Mouse (Mus musculus): ENCODE results near the gene Med18.
"Not testable (repeated sequence)": the region's sequence is repeated elsewhere in the genome, so short reads cannot be mapped to it uniquely, and the experiment has no call there.

The Med18 gene

GRCm38 (mm10) chr4:132482104-132482503 is 18.4 kb upstream of the Med18 start:
- DNase-seq (ENCODE audit: low read depth, low spot score), result not testable (repeated sequence)

DNA sequence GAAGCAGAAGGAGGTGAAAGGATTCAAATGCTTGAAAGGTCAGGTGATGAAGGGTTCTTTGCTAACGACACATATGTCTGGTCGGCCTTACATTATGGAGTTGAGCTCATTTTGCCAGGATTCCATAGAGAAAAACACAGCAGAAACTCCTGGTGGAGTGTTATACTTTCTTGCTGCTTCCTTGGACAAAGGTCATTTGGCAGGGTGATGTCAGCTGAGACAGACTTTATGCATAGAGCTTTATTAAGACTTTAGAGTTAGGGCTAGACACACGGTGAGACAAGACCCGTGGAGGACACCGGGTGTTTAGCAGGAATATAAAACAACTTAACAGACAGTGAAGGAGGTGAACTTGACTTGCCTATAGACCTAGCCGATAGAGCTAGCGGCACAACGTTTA is 14.1 kb upstream of the Med18 start:
- no peak for DNase-seq (ENCODE audit: low read depth, low spot score)

DNA sequence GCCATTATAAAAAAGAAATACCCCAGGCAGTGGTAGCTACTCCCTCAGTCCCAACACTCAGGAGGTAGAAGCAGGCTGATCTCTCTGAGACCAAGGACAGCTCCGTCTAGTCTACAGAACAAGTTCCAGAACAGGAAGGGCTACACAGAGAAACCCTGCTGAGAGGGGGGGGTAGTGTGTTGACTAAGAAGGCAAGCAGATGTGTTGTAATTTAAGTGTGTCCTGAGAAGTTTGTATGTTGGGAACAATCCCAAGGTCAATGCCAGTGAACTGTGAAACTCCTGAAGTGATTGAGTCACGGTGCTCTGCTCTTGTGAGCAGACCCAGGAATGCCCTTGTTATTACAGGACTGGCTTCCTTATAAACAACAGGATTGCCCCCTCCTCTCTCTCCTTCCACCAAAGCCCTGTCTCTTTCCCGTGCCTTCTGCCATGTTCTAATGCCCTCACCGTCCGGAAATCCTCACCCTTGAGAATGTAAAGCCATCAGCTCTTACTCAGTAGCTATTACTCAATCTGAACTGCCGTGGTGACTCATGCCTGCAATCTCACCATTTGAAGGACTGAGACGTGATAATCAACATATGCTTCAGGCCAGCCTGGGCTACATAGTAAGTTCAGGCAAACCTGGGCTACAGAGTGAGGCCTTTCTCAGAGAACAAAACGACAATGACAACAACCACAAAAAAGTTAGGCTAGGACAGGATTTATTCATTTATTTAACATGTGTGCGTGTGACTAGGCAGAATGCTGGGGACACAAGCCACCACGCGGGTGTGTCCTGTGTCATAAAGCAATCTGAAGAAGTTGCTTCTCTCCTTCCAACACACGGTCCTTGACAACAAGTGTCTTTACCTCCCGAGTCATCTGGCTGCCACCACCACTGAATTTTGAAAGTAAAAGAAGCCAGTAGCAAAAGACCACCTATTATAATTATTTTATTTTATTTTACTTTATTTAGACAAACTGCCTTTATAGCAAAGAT is 12.5 kb upstream of the Med18 start:
- DNase-seq (ENCODE audit: low read depth, low spot score), result no peak

GRCm38 (mm10) chr4:132474631-132475030 is 10.9 kb upstream of the Med18 start:
- no peak for DNase-seq (ENCODE audit: low read depth, low spot score)

DNA sequence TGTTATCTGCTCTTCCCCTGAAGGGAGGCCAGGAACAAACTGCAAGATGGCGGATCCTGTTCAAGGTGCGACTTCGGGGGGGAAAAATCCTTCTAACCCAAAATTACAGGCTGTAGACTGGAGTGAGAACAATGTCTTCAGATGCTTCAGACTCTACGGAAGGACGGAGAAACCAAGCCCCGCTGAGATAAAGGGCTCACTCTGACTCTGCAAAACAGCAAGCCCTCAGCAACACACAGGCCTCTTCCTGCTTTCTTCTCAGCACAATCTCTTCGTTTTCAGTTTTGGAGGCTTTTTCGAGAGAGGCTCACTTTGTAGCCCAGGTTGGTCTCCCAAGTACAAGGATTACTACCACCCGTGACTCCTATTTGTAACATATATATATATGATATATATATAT is 9.7 kb upstream of the Med18 start:
- no peak for DNase-seq (ENCODE audit: low read depth, low spot score)

DNA sequence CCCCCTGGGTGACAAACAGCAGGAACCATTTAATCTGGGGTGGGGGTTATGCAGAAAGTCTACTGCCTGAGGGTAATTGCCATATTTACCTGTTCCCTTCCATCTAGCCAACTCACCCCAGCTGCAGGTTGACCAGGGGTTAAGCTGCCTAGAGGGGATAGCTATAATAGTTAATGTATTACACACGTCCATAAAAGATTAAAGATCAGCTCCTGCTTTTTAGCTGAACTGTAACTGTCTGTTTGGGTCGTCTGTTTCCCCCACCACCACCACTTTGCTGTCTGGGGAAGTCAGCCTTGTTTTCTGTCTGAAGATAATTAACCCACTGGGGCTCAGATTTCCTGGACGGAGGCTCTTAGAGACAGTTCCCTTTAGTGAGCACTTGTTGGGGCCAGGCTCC is 6.2 kb upstream of the Med18 start:
- no peak for DNase-seq (ENCODE audit: low read depth, low spot score)

GRCm38 (mm10) chr4:132464255-132464613 is 513 bp upstream of the Med18 start:
- DNase-seq (ENCODE audit: low read depth, low spot score), result no peak

GRCm38 (mm10) chr4:132462836-132463235 is 885 bp downstream of the Med18 start:
- DNase-seq (ENCODE audit: low read depth, low spot score), result peak; percentile 16

GRCm38 (mm10) chr4:132460225-132460624 is 3.5 kb downstream of the Med18 start:
- no peak for DNase-seq (ENCODE audit: low read depth, low spot score)

GRCm38 (mm10) chr4:132455561-132455960 is 8.2 kb downstream of the Med18 start:
- no peak for DNase-seq (ENCODE audit: low read depth, low spot score)

DNA sequence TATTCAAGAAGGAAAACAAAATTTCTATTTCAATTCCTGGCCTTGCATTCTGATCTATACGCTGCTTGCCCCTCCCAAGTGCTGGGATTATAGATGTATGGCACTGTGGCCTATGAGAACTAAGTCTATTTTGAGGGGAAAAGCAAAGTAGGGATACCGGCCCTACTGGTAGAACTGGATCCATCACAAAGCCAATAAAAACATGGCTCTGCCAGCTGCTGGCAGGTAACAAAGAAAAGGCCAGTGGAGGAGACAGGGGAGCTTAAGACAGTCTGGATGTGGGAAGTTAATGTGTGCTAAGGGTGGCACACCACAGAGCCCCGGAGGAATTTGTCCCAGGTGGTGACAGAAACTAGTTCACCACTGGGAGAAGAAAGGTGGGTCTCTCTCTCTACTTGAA is 8.6 kb downstream of the Med18 start:
- no peak for DNase-seq (ENCODE audit: low read depth, low spot score)

DNA sequence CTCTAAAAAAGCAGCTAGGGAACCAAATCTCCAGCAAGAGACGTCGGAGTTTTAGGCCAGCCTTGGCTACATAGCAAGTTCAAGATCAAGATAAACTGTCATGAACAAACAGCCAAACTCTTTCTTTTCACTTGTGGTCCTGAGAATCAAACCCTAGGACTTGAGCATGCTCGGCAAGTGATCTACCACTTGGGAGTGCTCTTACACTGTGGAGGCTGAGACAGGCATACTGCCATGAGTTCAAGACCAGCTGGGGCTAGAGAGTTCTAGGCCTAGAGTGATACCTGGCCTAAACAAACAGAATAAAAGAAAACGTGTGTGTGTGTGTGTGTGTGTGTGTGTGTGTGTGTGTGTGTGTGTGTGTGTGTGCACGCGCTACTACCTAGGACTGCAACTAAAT is 9.5 kb downstream of the Med18 start:
- DNase-seq (ENCODE audit: low read depth, low spot score), result no peak

DNA sequence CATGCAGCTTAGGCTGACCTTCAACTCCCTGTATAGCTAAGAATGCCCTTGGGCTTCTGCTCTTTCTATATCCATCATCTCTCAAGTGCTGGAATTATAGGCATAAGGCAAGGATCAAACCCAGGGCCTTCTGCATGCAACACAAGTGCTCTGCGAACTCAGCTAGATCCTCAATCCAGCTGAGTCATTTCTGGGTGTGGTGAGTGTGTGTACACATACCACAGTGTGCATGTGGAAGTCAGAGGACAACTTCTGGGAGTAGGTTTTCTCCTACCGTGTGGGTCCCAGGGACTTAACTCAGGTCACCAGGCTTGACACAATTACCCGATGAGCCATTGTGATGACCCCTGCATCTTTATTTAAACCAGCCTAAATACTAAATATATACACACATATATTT is 13.9 kb downstream of the Med18 start:
- peak; percentile 46 for DNase-seq (ENCODE audit: low read depth, low spot score)

DNA sequence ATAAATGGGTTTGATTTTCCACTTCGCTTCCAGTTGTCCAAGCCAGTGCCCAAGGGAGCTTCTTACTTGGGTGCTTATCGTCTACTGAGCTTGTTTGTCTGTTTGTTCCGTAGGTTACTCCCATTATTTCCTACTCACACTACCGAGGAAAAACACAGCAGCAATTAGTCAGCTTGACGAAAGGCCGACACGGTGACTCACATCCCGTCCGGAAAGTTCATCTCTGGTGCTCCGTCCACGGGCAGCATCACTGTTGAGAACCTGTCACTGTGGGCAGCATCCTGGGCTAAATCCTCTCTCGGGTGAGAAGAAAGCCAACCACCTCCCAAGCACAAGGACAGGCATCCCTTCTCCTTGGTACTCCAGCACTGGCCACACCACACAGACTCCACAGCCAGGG is 17.6 kb downstream of the Med18 start:
- no peak for DNase-seq (ENCODE audit: low read depth, low spot score)

GRCm38 (mm10) chr4:132444516-132444915 is 19.2 kb downstream of the Med18 start:
- DNase-seq (ENCODE audit: low read depth, low spot score), result no peak

- no peak for DNase-seq (ENCODE audit: low read depth, low spot score)
These were observed 25.9 kb downstream of the Med18 start for GRCm38 (mm10) chr4:132437857-132438256.

DNA sequence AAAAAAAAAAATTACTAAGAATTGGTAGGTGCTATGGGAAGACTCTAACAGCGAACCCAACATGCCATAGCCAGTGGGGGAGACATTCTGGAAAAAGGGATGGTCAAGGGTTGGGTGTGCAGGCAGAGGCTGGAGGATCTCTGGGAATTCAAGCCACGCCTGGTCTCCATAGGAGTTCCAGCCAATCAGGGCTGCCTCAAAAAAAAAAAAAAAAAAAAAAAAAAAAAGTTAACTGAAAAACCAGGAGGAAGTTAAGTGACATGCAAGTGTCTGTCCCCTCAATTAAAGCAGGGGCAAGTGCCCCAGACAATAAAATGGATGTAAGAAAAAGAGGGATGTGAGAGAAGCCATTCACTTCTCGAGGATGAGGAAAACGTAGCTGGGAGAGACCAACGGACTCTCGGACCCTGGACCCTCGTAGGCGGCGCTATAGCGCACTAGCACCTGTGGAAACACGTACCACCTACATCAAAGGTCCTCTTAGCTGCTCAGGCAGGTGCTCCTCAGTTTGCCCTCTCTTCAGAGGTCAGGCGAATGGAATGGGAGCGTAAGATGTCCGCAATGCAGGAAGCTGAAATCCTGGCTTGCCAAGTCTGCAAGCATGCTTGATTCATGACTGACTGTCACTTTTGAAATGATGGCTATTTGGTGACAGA is 30.9 kb downstream of the Med18 start:
- DNase-seq (ENCODE audit: low read depth, low spot score), result no peak

DNA sequence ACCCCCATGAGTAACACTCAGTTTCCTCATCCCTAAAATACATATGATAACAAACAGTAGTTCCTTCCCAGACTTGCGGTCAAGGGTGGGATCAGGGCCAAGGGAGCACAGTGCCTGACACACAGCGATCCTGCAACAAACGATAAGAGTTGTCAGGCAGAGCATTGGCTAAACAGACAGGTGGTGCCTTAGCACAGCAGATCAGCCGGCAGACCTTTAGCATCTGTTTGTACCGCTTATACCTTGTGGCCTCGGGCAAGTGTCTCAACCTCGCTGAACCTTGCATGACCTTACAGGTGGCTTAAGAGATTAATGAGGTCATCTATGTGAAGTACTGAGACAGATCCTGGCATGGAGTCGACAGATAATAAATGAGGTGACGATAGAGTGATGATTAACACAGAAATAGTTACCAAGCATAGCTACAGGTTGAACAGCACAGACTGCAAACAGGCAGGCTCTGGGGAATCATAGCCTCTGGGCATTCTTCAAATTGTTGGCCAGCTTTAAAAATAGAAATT is 35.6 kb downstream of the Med18 start:
- peak; percentile 78 for DNase-seq (ENCODE audit: low read depth, low spot score)

DNA sequence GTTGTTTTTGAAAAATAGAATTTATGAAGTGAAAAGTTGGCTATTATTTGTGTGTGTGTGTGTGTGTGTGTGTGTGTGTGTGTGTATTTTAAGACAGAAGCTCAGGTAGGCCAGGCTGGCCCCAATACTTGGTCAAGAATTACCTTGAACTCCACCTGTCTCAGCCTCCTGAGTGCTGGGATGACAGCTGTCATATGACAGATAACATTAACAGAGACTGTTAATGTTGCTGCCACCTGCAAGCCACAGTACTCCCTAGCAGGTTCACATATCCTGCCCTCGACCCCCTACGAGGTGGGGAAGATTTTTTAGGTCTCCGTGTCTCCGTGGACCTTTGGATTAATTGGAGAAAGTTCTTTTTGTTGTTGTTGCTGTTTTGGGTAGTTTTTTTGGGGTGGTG is 36.2 kb downstream of the Med18 start:
- no peak for DNase-seq (ENCODE audit: low read depth, low spot score)

DNA sequence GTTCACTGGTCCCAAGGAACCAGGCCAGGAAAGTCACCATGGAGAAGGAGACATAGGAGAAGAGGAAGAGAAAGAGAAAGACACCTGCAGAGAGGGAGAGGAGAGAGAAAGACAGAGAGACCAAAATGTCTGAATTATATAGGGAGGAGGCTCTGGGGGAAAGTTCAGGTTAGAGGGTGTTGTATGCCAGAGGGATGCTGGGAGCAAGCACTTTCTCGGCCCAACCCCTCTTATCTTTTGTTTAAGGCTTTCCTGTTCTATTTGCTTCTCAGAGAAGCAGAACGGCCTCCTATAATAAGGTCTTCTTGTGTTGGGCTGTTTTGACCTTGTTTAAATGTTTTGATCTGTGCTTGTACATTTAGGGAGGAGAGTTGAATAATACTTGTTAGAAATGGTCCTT is 37.7 kb downstream of the Med18 start:
- DNase-seq (ENCODE audit: low read depth, low spot score), result no peak

GRCm38 (mm10) chr4:132424765-132425164 is 39.0 kb downstream of the Med18 start:
- DNase-seq (ENCODE audit: low read depth, low spot score), result no peak

DNA sequence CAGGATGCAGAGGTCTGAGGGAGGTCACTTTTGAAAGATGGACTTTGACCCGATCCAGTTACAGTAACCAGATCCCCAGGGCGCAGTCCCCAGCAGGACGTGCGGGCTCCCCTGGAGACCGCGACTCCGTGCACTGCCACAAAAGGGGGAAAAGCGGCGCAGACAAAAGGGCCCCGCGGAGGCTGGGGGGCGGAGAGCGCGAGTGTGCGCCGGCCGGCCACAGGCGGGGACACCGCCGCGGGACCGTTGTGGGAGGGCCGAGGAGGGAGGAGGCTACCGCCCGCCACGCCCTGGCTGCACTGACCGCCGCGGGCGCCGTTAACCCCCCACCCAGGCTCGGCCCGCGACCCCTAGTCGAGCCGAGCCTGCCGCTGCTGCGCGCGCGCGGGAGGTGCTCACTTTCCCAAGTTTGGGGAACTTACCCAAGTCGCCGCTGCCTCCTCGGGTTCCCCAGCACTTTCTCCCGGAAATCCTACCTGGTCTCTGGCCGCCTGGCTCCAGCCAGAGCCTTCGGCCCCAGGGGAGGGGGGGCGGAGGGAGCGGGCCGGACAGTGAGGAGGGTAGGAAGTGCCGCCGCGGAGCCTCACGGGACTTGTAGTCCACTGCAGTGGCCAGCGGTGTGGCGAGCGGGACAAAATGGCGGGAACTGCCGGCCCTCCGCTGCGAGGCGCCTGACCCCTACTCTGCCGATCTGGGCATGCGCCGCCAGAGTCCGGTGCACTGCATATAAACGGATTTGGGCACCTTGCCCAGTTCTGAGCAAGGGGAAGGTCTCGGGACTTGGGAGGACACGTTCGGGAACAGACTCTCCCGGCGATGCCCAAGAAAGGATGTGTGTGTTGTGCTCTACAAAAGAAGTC is 41.6 kb downstream of the Med18 start, which contains the start of gene Phactr4:
Gene Phactr4, minus strand, starts transcription at position 567 of the 860 bp plus-strand sequence.
- DNase-seq (ENCODE audit: low read depth, low spot score), result peak; percentile 66

Measured in c-Kit-negative CD71-positive TER-119-positive erythroid progenitor cells, embryonic 14.5 days (primary cell).